Mouse (Mus musculus): ENCODE measurements around the gene Cul1.

Gene Cul1

DNA sequence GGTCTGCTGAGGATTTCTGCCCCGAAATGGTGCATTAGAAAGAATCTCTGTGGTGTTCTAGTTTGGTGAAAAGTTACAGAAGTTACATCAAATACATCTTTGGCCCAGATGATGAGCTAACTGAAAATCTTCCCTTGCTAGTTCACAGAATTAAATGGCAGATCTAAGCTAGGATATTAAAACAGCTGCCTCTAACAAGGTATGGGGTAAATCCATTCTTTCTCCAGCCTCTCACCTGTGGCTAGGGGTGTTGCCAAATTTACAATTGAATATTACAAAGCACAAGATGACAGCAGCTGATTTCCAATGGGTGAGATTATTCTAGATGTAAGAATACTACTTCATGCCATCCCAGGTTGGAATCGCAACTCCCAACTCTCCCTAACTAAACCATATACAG is at the start of gene Cul1:
Gene Cul1 (plus strand): TSS at position 301 of the 400 bp plus-strand sequence.
- no peak for TF ChIP-seq GATA4 (IDR thresholded peaks at IDR 0.05; ENCODE audit: insufficient replicate concordance, low read length)

- no peak for TF ChIP-seq GATA4 (IDR thresholded peaks at IDR 0.05; ENCODE audit: insufficient replicate concordance, low read length)
Observed at GRCm38 (mm10) chr6:47404419-47405382, 48.5 kb upstream of the Cul1 start.

GRCm38 (mm10) chr6:47412886-47413606 is 40.2 kb upstream of the Cul1 start:
- no peak for TF ChIP-seq GATA4 (IDR thresholded peaks at IDR 0.05; ENCODE audit: insufficient replicate concordance, low read length)

- no peak for TF ChIP-seq GATA4 (IDR thresholded peaks at IDR 0.05; ENCODE audit: insufficient replicate concordance, low read length)
Observed at GRCm38 (mm10) chr6:47413656-47414055, 39.5 kb upstream of the Cul1 start.

DNA sequence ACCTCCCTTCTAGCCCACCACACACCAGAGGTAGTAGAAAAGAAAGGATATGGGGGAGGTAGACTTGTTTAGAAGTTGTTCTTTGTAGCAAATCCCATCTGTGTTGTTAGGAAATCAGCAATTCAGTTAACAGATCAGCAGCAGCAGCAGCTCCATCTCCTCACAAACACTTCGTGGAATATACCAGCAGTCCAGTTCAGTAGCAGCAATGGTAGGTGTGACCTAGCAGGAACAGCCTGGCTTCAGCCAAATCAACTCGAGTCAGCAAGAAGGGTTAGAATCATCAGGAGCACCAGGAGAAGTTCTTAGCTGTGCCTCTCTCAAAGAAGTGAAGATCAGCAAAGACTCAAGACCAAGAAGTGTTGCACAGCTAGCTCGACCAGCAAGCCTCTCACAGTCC is 34.5 kb upstream of the Cul1 start:
- TF ChIP-seq GATA4 (IDR thresholded peaks at IDR 0.05; ENCODE audit: insufficient replicate concordance, low read length): no peak

DNA sequence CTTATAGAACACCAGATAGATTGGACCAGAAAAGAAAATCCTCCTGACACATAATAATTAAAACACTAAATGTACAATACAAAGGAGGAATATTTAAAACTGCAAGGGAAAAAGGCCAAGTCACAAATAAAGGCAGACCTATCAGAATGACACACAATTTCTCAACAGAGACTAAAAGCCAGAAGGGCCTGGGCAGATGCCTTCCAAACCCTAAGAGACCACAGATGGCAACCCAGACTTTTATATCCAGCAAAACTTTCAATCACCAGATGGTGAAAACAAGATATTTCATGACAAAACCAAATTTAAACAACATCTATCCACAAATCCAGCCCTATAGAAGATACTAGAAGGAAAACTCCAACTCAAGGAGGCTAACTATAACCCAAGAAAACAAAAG is 33.0 kb upstream of the Cul1 start:
- no peak for TF ChIP-seq GATA4 (IDR thresholded peaks at IDR 0.05; ENCODE audit: insufficient replicate concordance, low read length)

DNA sequence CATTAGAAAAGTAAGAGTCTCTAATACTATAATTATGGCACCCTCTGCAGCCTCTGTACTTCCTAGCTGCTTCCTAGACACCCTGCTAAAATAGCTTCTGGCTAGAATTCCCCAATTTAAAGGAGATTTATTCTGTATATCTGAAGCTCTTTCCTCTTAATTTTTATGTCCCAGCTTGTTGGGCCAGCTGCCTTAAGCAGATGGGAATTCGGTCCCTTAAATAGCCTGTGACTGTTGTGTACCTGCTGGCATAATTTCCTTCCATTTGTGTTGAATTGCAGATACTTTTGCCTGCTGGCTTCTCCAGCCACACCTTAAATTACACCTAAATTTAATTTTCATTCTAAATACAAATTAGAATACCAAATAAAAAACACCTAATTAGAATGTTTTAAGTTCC is 32.0 kb upstream of the Cul1 start:
- no peak for TF ChIP-seq GATA4 (IDR thresholded peaks at IDR 0.05; ENCODE audit: insufficient replicate concordance, low read length)

GRCm38 (mm10) chr6:47426136-47426535 is 27.1 kb upstream of the Cul1 start:
- no peak for TF ChIP-seq GATA4 (IDR thresholded peaks at IDR 0.05; ENCODE audit: insufficient replicate concordance, low read length)

DNA sequence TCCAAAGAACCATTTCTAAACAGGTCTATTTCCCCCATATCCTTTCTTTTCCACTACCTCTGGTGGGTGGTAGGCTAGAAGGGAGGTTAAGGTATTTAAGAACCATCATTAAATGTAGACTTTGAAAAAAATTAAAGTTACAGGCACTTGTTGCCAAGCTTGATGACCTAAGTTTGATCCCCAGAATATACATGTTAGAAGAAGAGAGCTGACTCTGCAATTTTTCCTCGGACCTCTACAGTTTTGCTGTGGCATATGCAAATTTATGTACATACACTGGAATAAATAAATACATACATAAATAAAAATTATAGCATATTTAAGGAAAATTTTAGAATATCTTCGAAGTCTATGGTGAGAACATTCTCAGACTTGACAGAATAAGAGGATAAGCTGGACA is 13.1 kb upstream of the Cul1 start:
- TF ChIP-seq GATA4 (IDR thresholded peaks at IDR 0.05; ENCODE audit: insufficient replicate concordance, low read length): no peak

DNA sequence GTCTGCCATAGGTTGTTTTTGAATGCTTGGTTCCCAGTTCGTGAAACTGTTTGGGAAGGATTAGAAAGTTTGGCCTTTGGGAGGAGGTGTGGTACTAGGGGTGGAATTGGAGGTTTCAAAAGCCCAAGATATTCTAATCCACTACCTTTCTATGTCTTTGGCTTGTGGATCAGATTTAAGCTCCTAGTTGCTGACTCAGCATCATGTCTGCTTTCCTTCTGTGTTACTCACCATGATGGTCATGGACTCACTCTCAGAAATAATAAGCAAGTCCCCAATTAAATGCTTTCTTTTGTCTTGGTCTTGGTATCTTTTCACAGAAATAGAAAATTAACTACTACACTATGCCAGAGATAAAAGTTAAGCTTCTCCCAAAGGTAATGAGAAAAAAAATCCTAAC is 5.5 kb upstream of the Cul1 start:
- TF ChIP-seq GATA4 (IDR thresholded peaks at IDR 0.05; ENCODE audit: insufficient replicate concordance, low read length): no peak

GRCm38 (mm10) chr6:47453522-47454130 is 428 bp downstream of the Cul1 start:
- TF ChIP-seq GATA4 (IDR thresholded peaks at IDR 0.05; ENCODE audit: insufficient replicate concordance, low read length): no peak; the same call in 1 of the 2 replicates

GRCm38 (mm10) chr6:47454131-47454574 is 955 bp downstream of the Cul1 start:
- TF ChIP-seq GATA4 (IDR thresholded peaks at IDR 0.05; ENCODE audit: insufficient replicate concordance, low read length): no peak

- no peak for TF ChIP-seq GATA4 (IDR thresholded peaks at IDR 0.05; ENCODE audit: insufficient replicate concordance, low read length)
Observed at GRCm38 (mm10) chr6:47454575-47455571, 1.7 kb downstream of the Cul1 start.

DNA sequence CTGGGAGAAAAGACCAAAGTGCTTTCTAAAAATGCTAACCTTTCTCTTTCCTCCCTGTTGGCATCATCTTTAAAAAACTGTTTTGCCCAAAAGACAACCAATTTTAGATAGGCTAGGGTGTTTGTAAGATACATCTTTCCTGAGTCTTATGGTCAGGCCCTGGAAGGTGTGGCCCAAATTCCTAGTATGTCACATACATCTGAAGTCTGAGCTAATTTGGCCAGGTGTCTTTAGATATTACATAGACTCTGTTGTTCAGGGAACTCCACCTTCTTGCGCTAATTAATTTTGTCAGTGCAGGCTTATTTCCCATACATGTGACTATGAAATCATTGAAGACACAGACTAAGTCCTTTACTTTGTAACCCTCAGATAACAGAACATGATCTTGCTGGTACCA is 2.6 kb downstream of the Cul1 start:
- TF ChIP-seq GATA4 (IDR thresholded peaks at IDR 0.05; ENCODE audit: insufficient replicate concordance, low read length): no peak

All from liver, adult (tissue).